Mouse (Mus musculus) bone marrow, adult 2 months (tissue): ENCODE measurements around the gene Tet3.

Experiments
- CTCF ChIP-seq: fragments of 200-500 bp; IDR thresholded peaks from 2 replicates; pipeline ENCODE4 v1.5.1; 2011; ENCODE audit warnings: low read length, control low read depth; ENCODE audit not compliant: control insufficient read depth, insufficient read depth
- POLR2A ChIP-seq: fragments of 200-500 bp; IDR thresholded peaks from 2 replicates; pipeline ENCODE4 v1.6.1; 2011; ENCODE audit warnings: low read depth, mild to moderate bottlenecking, control low read depth, low read length, borderline replicate concordance; ENCODE audit not compliant: control insufficient read depth

DNA sequence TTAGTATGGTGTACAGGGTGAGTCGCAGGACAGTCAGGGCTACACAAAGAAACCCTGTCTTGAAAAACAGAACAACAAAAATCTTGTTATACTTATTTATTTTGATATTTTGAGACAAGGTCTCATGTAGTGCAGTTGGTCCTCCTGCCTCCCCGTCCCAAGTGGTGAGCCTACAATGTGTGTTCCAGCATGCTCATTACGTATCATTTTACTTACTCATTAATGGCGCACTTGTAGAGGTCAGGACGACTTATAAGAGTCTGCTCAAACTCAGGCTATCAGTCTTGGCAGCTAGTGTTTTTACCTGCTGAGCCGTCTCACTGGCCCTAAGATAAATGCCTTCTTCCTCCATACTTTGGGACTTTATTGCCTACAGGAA is 48.3 kb upstream of the Tet3 start:
- TF ChIP-seq CTCF (no peak), POLR2A (no peak)
